Mouse (Mus musculus): Measurements from ENCODE around the gene Eef1akmt4.

Gene Eef1akmt4

DNA sequence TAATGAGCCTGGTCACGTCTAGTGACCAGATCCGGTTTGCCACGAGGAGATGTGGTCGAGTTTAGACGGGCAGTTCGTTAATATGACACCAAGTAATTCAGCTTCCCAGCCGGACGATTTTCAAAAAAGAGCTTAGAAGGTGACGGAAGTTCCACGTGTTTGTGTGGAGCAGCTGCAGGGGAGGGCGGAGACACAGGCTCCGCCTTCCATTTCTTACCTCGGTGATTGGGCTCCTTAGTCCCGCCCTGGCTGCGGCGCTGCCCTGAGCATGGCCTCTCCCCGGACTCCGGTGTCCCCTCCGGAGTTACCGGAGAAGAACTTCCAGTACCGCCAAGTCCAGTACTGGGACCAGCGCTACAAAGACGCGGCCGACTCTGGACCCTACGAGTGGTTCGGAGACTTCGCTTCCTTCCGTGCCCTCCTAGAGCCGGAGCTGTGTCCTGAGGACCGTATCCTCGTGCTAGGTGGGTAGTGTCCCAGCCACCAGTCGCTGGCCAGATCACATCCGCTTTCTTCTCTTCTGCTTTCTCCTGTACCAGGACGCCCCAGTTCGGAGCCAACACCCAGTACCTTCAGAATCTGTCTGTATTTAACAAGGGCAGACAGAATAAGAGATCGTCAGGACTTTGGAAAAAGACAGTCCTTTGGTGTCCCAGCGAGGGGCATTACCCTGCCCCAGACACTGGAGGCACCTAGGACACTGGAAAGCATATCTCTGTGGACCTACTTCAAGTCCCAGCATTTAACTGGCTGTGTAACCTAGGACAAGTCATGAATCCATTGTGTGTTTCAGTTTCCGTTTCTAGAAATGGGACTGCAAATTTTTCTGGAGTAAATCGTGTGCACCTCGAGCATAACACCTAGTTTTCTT, at the start of gene Eef1akmt4, which contains the start of the genes Gm49333 and Alg3:
Gene Eef1akmt4 (plus strand): TSS at position 237 of the 871 bp plus-strand sequence.
Gene Gm49333 (plus strand): TSS at position 254 of the 871 bp plus-strand sequence.
Gene Alg3 (minus strand): TSS at position 379 of the 871 bp plus-strand sequence.
- DNase-seq (ENCODE audit: low read depth), result peak; percentile 99

GRCm38 (mm10) chr16:20565075-20565474, 46.3 kb upstream of the Eef1akmt4 start:
- no peak for DNase-seq (ENCODE audit: low read depth)

DNA sequence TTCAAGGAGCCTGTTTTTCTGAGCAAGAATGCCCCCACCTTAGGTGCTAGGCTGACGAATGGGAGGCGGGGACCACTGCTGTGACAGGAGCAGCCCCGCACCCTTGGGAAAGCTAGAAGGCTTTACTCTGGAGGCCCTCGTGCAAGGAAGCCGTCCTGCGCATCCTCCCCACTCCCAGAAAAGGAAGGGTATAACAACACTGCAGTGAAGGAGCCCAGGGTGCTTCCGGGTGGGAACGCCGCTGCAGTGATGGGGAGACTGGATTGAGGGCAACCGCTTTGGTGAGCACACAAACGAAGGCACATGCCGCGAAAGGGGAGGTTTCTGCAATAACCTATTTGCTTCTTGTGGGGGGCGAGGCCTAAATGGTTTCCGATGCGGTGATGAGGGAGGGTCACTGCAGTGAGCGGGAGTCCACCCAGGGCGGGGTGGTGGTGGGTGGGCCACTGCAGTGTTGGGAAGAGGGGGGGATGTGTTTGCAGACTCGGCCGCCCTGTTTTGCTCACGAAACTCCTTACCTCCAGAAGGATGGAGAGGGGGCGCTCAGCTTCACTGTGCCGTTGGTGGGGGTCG, 21.9 kb upstream of the Eef1akmt4 start, which contains the start of gene Vwa5b2:
Gene Vwa5b2 (plus strand): TSS at position 106 of the 573 bp plus-strand sequence.
- no peak for DNase-seq (ENCODE audit: low read depth)

GRCm38 (mm10) chr16:20589939-20590679, 21.3 kb upstream of the Eef1akmt4 start:
- DNase-seq (ENCODE audit: low read depth), result no peak

- no peak for DNase-seq (ENCODE audit: low read depth)
Measured at GRCm38 (mm10) chr16:20590680-20591038, 20.7 kb upstream of the Eef1akmt4 start.

- no peak for DNase-seq (ENCODE audit: low read depth)
Measured at GRCm38 (mm10) chr16:20591076-20591705, 20.2 kb upstream of the Eef1akmt4 start.

DNA sequence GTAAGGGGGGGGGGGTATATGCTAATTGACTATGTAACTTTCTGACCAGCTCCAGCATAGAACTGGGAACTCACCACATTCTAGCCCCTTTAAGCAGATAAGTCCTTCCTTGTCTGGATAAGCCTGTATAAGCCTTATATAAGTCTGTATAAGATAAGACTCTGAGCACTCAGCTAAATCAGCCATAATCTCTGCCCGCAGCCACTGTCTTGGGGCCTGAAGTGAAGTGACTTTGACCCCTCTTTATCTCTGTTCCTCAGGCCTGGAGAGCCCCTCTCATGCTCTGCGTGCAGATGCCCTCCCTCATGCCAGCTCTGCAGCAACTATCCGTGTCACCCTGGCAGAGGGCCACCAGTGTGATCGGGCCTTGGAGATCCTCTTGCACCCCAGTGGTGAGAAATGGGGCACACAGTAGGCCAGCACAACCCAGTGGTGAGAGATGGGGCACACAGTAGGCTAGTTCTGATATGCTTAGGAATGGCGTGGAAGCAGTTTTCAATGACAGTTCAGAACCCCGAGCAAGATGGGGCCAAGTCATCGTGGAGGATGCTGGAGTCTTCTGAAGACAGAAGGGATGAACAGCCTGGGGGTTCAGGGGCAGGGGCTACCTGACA, 16.2 kb upstream of the Eef1akmt4 start:
- no peak for DNase-seq (ENCODE audit: low read depth)

DNA sequence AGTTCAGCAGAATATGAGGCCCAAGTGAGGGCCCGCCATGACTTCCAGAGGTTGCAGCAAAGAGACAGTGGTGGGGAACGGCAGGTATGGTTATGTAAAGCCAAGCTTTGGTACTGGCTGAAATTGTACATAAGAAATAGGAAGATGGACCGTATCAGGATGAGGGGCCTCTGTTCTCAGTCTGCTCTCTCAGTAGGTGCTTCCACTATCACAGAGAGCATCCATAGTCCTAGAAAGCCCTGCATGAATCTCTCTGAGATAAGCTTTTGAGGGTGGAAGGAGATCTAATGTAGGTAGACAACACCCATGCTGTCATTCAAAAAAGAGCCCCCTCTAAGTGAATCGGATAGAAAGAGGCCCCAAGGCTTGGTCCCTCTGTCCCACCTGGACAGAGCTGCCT, 15.7 kb upstream of the Eef1akmt4 start:
- DNase-seq (ENCODE audit: low read depth), result no peak

DNA sequence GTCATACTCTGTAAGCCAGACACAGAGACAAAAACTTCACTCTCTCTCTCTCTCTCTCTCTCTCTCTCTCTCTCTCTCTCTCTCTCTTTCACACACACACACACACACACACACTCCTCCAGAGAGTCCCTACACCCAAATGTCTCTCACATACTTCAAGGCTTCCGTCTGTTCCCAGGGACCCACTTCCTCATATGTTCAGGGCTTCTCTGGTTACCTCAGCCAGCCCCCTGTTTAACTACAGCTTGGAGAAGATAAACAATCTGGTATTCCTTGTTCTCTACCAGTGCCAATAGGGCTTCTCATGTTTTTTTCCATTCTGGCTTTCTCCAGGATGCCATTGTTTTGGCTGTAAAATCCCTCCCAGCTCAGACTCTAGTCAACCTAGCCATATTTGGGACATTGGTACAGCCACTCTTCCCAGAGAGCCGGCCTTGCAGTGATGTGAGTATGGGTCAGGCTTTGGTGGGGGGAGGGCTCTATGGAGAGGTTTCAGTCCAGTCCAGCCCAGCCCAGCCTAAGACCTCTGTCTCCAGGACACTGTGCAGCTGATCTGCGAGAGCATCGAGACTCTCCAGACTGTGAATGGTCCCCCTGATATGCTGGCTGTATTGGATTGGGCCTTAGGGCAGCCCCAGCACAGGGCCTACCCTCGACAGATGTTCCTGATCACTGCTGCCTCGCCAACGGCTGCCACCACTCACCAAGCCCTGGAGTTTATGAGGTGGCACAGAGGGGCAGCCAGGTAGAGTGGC, 14.5 kb upstream of the Eef1akmt4 start:
- DNase-seq (ENCODE audit: low read depth), result no peak

GRCm38 (mm10) chr16:20600511-20600910, 10.9 kb upstream of the Eef1akmt4 start:
- no peak for DNase-seq (ENCODE audit: low read depth)

DNA sequence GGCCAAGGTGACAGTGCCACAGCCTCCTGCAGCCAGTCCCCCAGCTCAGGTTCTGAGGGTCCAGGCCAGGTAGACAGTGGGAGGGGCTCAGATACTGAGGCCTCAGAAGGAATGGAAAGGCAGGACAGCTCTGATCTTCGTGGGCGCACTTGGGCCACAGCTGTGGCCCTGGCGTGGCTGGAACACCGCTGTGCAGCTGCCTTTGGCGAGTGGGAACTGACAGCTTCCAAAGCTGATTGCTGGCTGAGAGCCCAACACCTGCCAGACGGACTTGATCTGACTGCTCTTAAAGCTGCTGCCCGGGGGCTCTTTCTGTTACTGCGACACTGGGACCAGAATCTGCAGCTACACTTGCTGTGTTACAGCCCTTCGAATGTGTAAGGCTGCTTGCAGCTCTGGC, 6.7 kb upstream of the Eef1akmt4 start:
- DNase-seq (ENCODE audit: low read depth), result no peak

DNA sequence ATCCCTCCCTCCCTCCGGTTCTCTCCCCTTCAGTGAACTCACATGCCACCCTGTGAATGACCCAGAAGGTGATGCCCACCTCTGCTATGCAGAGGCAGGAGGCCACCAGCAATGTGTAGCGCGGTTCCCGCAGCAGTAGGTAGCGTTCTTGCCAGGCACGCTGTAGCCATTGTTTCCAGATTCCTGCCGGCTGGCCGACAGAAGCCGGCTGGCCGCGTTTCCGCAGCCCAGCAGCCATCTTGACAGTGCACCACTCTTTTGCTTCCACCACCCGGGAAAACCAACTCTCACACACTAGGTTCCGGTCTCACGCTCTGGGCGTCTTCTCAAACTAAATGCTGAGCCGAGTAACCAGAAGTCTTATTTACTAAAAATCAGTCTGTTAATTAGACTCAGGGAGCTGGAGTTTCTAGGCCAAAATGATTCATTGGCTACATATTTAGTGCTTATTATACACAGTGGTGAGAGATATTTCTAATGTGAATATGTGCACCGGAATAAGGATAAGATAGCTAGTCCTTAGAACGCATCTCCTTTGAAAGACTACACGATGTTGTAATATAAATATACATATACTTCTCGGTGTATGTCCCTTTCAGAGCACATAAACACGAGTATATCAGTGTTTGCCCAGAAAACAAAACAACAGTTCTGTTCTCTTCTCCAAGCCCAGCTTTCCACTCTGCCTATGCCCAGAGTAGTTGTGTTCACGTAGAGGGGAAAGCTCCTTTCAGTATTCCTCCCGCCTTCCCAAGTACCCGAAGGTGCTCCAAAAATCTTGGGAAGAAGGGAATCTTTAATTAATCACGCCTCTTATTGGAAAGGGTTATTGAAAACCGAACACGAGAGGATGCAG, 664 bp upstream of the Eef1akmt4 start:
- peak; percentile 93 for DNase-seq (ENCODE audit: low read depth)

- no peak for DNase-seq (ENCODE audit: low read depth)
Measured at GRCm38 (mm10) chr16:20619541-20620398, 8.4 kb downstream of the Eef1akmt4 start.

GRCm38 (mm10) chr16:20620399-20620735, 9.0 kb downstream of the Eef1akmt4 start:
- no peak for DNase-seq (ENCODE audit: low read depth)

GRCm38 (mm10) chr16:20620751-20621190, 9.4 kb downstream of the Eef1akmt4 start:
- DNase-seq (ENCODE audit: low read depth), result no peak

- peak; percentile 62 for DNase-seq (ENCODE audit: low read depth)
Measured at GRCm38 (mm10) chr16:20621191-20621990, 10.0 kb downstream of the Eef1akmt4 start, which contains the start of gene Camk2n2. Gene Camk2n2 (minus strand): TSS chr16:20621287.

GRCm38 (mm10) chr16:20621991-20622685, 10.7 kb downstream of the Eef1akmt4 start:
- peak; percentile 96 for DNase-seq (ENCODE audit: low read depth)
